Mouse (Mus musculus): ENCODE data around the gene Myo15b. TPM values are rescaled to one million over a fixed set of nuclear protein-coding genes. Genes with fewer than 3 reads are reported as not detected.

Gene Myo15b
- 168 and 230 TPM in 2 replicates for polyA plus RNA-seq (2015; fragmentation: Nextera tagmentation; extraction: Ambion mirVana)

GRCm38 (mm10) chr11:115858354-115858753 is at the start of gene Myo15b:
Myo15b (plus strand) TSS chr11:115858406.
- no peak for ATAC-seq
- H3K4me3 ChIP-seq (ENCODE audit: low read length) = peak within 1 kb of the TSS; percentile 52
- H3K9me3 ChIP-seq (ENCODE audit: control insufficient read depth, low read length) = no peaks in the 10 kb centered on the region
- peaks cover 5% of the 10 kb centered on the region; the same call in 1 of the 2 replicates for H3K36me3 ChIP-seq (ENCODE audit: control insufficient read depth, insufficient read depth, low read length)
- peak within 1 kb of the TSS; percentile 75 for H3K9ac ChIP-seq (ENCODE audit: low read depth, low read length)
- peaks cover 11% of the 10 kb centered on the region; the same call in 1 of the 2 replicates for H3K4me1 ChIP-seq (ENCODE audit: control insufficient read depth, insufficient read depth, low read length)
- H3K4me2 ChIP-seq (ENCODE audit: low read depth, low read length) = peak within 1 kb of the TSS; percentile 89
- H3K27me3 ChIP-seq (replicated peaks; ENCODE audit: control insufficient read depth, insufficient read depth, low read length) = peaks cover 31% of the 10 kb centered on the region
- 20% methylated on average over 27 of the region's 27 CpGs for WGBS
- no peak within 1 kb of the TSS for H3K27ac ChIP-seq (ENCODE audit: low read length)

GRCm38 (mm10) chr11:115808696-115809310 is 49.4 kb upstream of the Myo15b start:
- no peak for ATAC-seq
- Histone ChIP-seq H3K4me1 (ENCODE audit: control insufficient read depth, insufficient read depth, low read length) (peaks cover 46% of the 10 kb centered on the region), H3K27ac (ENCODE audit: low read length) (peak overlapping the region; percentile 75), H3K27me3 (replicated peaks; ENCODE audit: control insufficient read depth, insufficient read depth, low read length) (no peaks in the 10 kb centered on the region), H3K4me2 (ENCODE audit: low read depth, low read length) (peak overlapping the region; percentile 90), H3K9ac (ENCODE audit: low read depth, low read length) (peak overlapping the region; percentile 50; the same call in 1 of the 2 replicates), H3K9me3 (ENCODE audit: control insufficient read depth, low read length) (no peaks in the 10 kb centered on the region), H3K4me3 (ENCODE audit: low read length) (no peak overlapping the region), H3K36me3 (ENCODE audit: control insufficient read depth, insufficient read depth, low read length) (peaks cover 17% of the 10 kb centered on the region)
- WGBS = 29% methylated on average over 10 of the region's 10 CpGs

- peaks cover 16% of the 10 kb centered on the region for H3K36me3 ChIP-seq (ENCODE audit: control insufficient read depth, insufficient read depth, low read length)
- ATAC-seq = no peak
- no peaks in the 10 kb centered on the region for H3K27me3 ChIP-seq (replicated peaks; ENCODE audit: control insufficient read depth, insufficient read depth, low read length)
- peak overlapping the region; percentile 50; the same call in 1 of the 2 replicates for H3K9ac ChIP-seq (ENCODE audit: low read depth, low read length)
- WGBS = 53% methylated on average over 8 of the region's 8 CpGs
- peaks cover 48% of the 10 kb centered on the region for H3K4me1 ChIP-seq (ENCODE audit: control insufficient read depth, insufficient read depth, low read length)
- H3K4me2 ChIP-seq (ENCODE audit: low read depth, low read length) = peak overlapping the region; percentile 90
- H3K27ac ChIP-seq (ENCODE audit: low read length) = peak overlapping the region; percentile 75
- H3K9me3 ChIP-seq (ENCODE audit: control insufficient read depth, low read length) = no peaks in the 10 kb centered on the region
- H3K4me3 ChIP-seq (ENCODE audit: low read length) = no peak overlapping the region
Observed at GRCm38 (mm10) chr11:115809311-115809781, 48.9 kb upstream of the Myo15b start.

GRCm38 (mm10) chr11:115810377-115810776 is 47.8 kb upstream of the Myo15b start:
- peaks cover 52% of the 10 kb centered on the region for H3K4me1 ChIP-seq (ENCODE audit: control insufficient read depth, insufficient read depth, low read length)
- WGBS = 59% methylated on average over 14 of the region's 14 CpGs
- peak overlapping the region; percentile 95 for H3K9ac ChIP-seq (ENCODE audit: low read depth, low read length)

GRCm38 (mm10) chr11:115811381-115812093 is 46.7 kb upstream of the Myo15b start:
- no peak for ATAC-seq
- Histone ChIP-seq H3K4me1 (ENCODE audit: control insufficient read depth, insufficient read depth, low read length) (peaks cover 61% of the 10 kb centered on the region), H3K36me3 (ENCODE audit: control insufficient read depth, insufficient read depth, low read length) (peaks cover 4% of the 10 kb centered on the region; the same call in 1 of the 2 replicates), H3K4me2 (ENCODE audit: low read depth, low read length) (peak overlapping the region; percentile 90), H3K9me3 (ENCODE audit: control insufficient read depth, low read length) (no peaks in the 10 kb centered on the region), H3K27ac (ENCODE audit: low read length) (no peak overlapping the region), H3K27me3 (replicated peaks; ENCODE audit: control insufficient read depth, insufficient read depth, low read length) (no peaks in the 10 kb centered on the region), H3K4me3 (ENCODE audit: low read length) (peak overlapping the region; percentile 97), H3K9ac (ENCODE audit: low read depth, low read length) (peak overlapping the region; percentile 95)
- 72% methylated on average over 20 of the region's 20 CpGs for WGBS

More at GRCm38 (mm10) chr11:115810377-115810776, 47.8 kb upstream of the Myo15b start:
- ATAC-seq = no peak
- peak overlapping the region; percentile 75 for H3K27ac ChIP-seq (ENCODE audit: low read length)
- H3K36me3 ChIP-seq (ENCODE audit: control insufficient read depth, insufficient read depth, low read length) = peaks cover 7% of the 10 kb centered on the region; the same call in 1 of the 2 replicates
- H3K4me2 ChIP-seq (ENCODE audit: low read depth, low read length) = peak overlapping the region; percentile 90
- H3K4me3 ChIP-seq (ENCODE audit: low read length) = peak overlapping the region; percentile 97
- H3K9me3 ChIP-seq (ENCODE audit: control insufficient read depth, low read length) = no peaks in the 10 kb centered on the region
- no peaks in the 10 kb centered on the region for H3K27me3 ChIP-seq (replicated peaks; ENCODE audit: control insufficient read depth, insufficient read depth, low read length)

GRCm38 (mm10) chr11:115812095-115812494 is 46.1 kb upstream of the Myo15b start:
- peak overlapping the region; percentile 90 for H3K4me2 ChIP-seq (ENCODE audit: low read depth, low read length)
- H3K36me3 ChIP-seq (ENCODE audit: control insufficient read depth, insufficient read depth, low read length) = no peaks in the 10 kb centered on the region; the same call in 1 of the 2 replicates
- H3K9ac ChIP-seq (ENCODE audit: low read depth, low read length) = peak overlapping the region; percentile 95
- peak overlapping the region; percentile 97 for H3K4me3 ChIP-seq (ENCODE audit: low read length)
- H3K9me3 ChIP-seq (ENCODE audit: control insufficient read depth, low read length) = no peaks in the 10 kb centered on the region
- no peak overlapping the region for H3K27ac ChIP-seq (ENCODE audit: low read length)
- no peak for ATAC-seq
- no peaks in the 10 kb centered on the region for H3K27me3 ChIP-seq (replicated peaks; ENCODE audit: control insufficient read depth, insufficient read depth, low read length)
- H3K4me1 ChIP-seq (ENCODE audit: control insufficient read depth, insufficient read depth, low read length) = peaks cover 61% of the 10 kb centered on the region
- WGBS = 38% methylated on average over 7 of the region's 7 CpGs

- peak overlapping the region; percentile 97 for H3K4me3 ChIP-seq (ENCODE audit: low read length)
- no peak; the same call in 1 of the 2 replicates for ATAC-seq
- H3K27ac ChIP-seq (ENCODE audit: low read length) = peak overlapping the region; percentile 83
- H3K9ac ChIP-seq (ENCODE audit: low read depth, low read length) = peak overlapping the region; percentile 95
- no peaks in the 10 kb centered on the region for H3K9me3 ChIP-seq (ENCODE audit: control insufficient read depth, low read length)
- peaks cover 61% of the 10 kb centered on the region for H3K4me1 ChIP-seq (ENCODE audit: control insufficient read depth, insufficient read depth, low read length)
- 4% methylated on average over 28 of the region's 28 CpGs for WGBS
- H3K27me3 ChIP-seq (replicated peaks; ENCODE audit: control insufficient read depth, insufficient read depth, low read length) = no peaks in the 10 kb centered on the region
- H3K4me2 ChIP-seq (ENCODE audit: low read depth, low read length) = peak overlapping the region; percentile 90
- no peaks in the 10 kb centered on the region for H3K36me3 ChIP-seq (ENCODE audit: control insufficient read depth, insufficient read depth, low read length)
Observed at GRCm38 (mm10) chr11:115812533-115813420, 45.4 kb upstream of the Myo15b start.

- Histone ChIP-seq H3K9me3 (ENCODE audit: control insufficient read depth, low read length) (no peaks in the 10 kb centered on the region), H3K4me1 (ENCODE audit: control insufficient read depth, insufficient read depth, low read length) (peaks cover 53% of the 10 kb centered on the region), H3K27ac (ENCODE audit: low read length) (peak within 1 kb of the TSS; percentile 83), H3K36me3 (ENCODE audit: control insufficient read depth, insufficient read depth, low read length) (no peaks in the 10 kb centered on the region), H3K4me2 (ENCODE audit: low read depth, low read length) (peak within 1 kb of the TSS; percentile 90), H3K9ac (ENCODE audit: low read depth, low read length) (peak within 1 kb of the TSS; percentile 95), H3K27me3 (replicated peaks; ENCODE audit: control insufficient read depth, insufficient read depth, low read length) (no peaks in the 10 kb centered on the region), H3K4me3 (ENCODE audit: low read length) (peak within 1 kb of the TSS; percentile 97)
- WGBS = under 1% methylated on average over 42 of the region's 44 CpGs
- peak; percentile 90 for ATAC-seq
Observed at GRCm38 (mm10) chr11:115813507-115814296, 44.5 kb upstream of the Myo15b start, which contains the start of gene Caskin2. Caskin2 (minus strand) TSS chr11:115813639.
